Mouse (Mus musculus) adrenal gland, postnatal 25 days (tissue): Measurements from ENCODE around the gene Eml6. TPM values are rescaled to one million over a fixed set of nuclear protein-coding genes. Genes with fewer than 3 reads are reported as not detected.
A peak's percentile ranks its signal among the peaks of the same experiment; 100 is the strongest.
"Not testable (repeated sequence)": the region's sequence is repeated elsewhere in the genome, so short reads cannot be mapped to it uniquely, and the experiment has no call there.

Source experiments
- DNase-seq: peaks from one replicate; pipeline ENCODE4 v3.0.0; 2021; ENCODE audit warnings: mixed read lengths
- total RNA-seq: library from RNA; stranded (reverse); gene quantifications from 2 replicates; pipeline ENCODE4 v1.2.3, GENCODE M21; 2021

Eml6 gene
- total RNA-seq, 1 experiment from 2014 or later: 4.7 TPM

GRCm38 (mm10) chr11:29840606-29841227 lies 185.1 kb downstream of the Eml6 start:
- DNase-seq: no peak

- DNase-seq: no peak
These were observed 186.1 kb downstream of the Eml6 start for GRCm38 (mm10) chr11:29839781-29840180.

DNA sequence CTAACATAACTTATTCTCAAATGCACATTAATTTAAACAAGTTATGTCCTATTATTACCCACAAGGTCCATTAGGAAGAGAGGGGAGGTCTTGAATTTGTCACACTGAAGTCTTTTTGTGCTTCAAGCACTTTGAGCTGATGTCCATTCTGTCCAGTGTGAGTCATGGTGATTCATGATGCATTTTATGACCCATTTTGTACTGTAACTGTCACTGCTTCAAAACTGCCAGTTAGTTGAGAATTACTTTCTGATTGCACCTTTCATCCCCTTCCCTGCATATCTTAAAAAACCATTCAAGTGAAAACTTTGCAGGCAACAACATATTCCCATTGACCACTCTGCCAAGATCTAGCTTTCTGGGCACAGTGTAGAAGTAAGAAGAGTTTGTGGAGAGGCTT lies 188.8 kb downstream of the Eml6 start:
- DNase-seq: no peak

- no peak for DNase-seq
These were observed 198.1 kb downstream of the Eml6 start for GRCm38 (mm10) chr11:29827729-29828128.

DNA sequence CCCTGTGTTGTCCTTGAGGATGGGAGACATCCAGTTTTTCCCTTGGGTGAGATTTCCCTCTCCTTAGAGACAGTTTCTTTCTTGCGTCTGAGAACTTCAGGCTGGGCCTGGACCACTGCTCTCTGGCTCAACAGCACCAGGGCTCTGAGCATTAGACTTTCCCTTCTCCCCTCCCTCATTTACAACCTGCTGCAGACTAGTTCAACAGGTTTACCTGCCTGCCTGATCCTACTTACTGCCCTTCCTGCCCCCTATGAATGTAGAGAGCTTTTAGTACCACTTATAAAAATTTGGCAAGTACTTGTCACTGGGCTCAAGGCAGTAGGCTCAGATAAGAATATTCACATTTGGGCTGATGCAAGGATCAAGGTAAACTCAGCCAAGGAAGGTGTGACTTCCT lies 199.8 kb downstream of the Eml6 start:
- DNase-seq: no peak

- DNase-seq: not testable (repeated sequence)
These were observed 200.5 kb downstream of the Eml6 start, which contains the start of gene 4931440F15Rik for GRCm38 (mm10) chr11:29825271-29825718. Gene 4931440F15Rik, minus strand, starts transcription at chr11:29825668.

DNA sequence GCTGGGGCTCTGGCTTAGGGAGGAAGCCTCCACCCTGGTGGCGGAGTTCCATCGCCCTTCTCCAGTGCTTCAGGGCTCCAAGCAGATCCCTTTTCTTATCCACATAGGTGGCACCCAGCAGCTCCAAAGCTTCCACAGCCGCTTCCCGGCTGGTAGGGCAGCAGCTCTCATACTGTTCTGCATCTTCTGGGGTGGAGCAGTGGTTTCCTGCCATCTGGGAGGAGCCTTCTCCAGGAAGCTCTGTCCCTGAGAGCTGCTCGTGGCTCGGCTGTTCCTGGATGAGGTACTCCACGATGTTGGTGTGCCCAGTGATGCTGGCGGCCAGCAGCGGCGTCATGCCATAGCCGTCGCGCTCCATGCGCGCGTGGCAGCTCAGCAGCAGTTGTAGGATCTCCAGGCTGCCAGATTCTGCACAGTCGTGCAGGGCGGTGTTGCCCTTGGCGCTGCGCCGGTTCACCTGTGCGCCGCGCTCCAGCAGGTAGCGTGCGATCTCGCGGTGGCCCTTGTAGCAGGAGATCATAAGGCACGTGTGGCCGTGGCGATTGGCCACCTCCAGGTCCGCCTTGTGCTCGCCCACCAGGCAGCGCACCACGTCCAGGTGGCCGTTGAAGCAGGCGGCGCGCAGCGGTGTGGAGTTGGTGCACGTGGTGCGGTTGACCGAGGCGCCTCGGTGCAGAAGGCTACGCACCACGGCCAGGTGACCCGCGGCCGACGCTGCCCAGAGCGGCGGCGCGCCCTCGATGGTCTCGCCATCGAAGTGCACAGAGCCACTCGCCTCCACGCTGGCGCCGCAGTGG lies 201.2 kb downstream of the Eml6 start:
- not testable (repeated sequence) for DNase-seq

GRCm38 (mm10) chr11:29823141-29823540 lies 202.7 kb downstream of the Eml6 start:
- no peak for DNase-seq

DNA sequence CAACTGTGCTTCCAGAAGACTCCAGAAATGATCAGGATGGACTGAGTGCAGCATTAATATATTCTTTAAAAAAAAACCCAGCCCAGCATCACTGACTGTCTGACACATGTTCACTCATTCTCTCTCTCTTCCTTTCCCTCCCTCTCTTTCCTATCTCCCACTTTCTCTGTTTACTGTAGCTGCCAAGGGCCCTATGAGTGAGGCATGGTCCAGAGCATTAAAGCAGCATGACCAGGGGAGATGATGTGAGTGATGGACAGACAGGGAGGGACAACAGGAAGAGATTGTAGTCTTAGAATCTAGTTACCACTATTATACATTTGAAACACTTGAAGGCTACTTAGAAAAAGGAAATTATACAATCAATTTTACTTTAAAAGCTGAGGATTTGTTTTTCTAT lies 210.2 kb downstream of the Eml6 start:
- no peak for DNase-seq

- DNase-seq: no peak
These were observed 210.6 kb downstream of the Eml6 start for GRCm38 (mm10) chr11:29815261-29815660.

GRCm38 (mm10) chr11:29813267-29813666 lies 212.6 kb downstream of the Eml6 start:
- no peak for DNase-seq

DNA sequence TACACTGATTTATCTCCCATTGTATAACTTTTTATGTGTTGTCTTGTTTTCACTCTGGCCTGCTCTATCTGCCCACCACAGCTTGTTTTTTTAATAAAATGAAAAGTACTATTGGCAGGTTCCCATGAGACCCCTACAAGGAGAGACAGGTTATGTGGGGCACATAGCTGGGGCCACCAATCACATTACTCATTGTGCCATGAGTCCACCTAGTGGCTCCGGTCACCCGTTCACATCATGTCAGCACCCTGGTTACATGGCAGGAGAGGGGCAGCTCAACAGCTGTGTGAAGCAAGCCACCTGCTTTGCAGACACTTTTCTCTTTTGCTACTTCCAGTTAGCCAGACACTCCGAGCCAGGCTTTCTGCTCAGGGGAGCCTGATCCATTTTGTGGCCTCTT lies 213.4 kb downstream of the Eml6 start:
- no peak for DNase-seq

GRCm38 (mm10) chr11:29810324-29810723 lies 215.5 kb downstream of the Eml6 start:
- DNase-seq: no peak

GRCm38 (mm10) chr11:29808981-29809589 lies 216.7 kb downstream of the Eml6 start:
- no peak for DNase-seq

DNA sequence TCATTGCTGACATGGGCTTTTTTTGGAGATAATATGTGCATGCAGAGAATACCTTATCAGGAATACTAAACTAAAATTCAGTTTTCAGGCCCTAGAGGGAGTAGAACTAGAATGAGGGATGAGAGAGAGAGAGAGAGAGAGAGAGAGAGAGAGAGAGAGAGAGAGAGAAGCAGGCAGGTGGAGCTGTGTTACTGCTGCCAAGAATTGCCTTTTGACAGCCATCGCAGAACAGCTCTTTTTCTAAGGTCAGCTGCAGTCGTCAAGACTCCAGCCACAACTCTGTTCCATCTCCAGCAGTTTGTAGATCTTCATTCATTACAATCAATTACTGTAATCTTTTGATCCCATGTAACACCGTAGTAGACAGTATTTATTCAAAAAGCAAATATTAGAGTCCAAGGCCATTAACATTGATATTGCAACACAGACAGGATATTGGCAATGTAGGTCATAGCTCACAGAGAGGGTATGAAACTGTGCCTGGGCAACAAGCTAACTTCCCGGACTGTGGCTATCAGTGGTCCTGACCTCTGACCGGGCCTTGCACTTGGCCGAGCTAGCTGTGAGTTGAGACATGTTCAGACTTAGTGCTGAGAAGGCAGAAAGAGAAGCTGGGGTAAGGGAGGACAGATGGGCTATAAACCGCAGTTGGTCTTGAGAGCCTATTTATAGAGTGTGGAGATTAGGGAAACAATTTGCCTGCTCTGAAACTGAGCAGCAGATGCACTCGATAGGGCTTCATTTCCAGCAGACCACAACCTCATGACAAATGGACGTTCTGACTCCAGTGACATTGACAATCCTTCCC lies 217.5 kb downstream of the Eml6 start:
- DNase-seq: peak; percentile 12

GRCm38 (mm10) chr11:29807325-29807724 lies 218.5 kb downstream of the Eml6 start:
- DNase-seq: no peak

DNA sequence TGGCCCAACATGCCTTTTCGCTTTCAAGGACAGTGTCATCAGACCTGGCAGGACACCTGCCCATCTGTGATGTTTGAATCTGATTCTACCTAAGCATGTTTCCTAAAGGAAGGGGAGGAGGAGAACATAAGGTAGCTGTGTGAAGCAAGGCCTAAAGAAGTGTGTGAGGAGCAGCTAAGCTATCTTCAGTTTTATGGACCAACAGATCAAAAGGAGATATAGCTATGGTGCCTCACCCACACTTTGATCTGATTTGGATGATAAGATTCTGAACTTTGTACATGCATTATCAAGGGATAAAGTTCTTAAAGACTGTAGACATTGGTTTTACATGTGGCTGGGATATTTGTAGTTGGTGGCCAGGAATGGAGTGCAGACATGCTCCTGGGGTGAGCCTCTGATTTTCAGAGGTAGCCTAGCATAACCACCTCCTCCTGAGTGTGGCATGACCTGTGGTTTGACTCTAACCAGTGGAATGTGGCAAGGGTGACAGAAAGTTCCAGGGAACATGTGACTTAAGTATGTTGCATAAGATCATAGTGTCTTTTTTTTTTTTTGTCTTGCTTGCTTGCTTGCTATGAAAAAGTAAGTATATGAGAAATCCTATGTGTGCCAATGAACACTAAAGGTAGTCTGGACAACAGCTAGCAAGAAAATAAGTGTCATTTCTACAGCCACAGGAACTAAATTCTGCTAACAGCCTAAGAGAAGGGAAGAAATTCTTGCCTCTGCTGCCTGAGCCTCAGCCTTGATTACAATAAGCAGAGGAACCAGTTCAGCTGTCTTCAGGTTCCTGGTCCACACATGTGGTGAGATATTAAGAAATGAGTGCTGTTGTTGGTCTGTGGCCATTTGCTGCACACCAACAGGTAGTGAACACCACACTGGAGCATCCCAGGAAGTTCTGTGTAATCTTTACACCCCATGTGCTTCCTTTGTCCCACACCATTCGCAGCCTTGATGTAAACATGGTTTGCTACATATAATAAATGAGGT lies 224.1 kb downstream of the Eml6 start:
- no peak for DNase-seq

- no peak for DNase-seq
These were observed 226.0 kb downstream of the Eml6 start for GRCm38 (mm10) chr11:29799839-29800238.

DNA sequence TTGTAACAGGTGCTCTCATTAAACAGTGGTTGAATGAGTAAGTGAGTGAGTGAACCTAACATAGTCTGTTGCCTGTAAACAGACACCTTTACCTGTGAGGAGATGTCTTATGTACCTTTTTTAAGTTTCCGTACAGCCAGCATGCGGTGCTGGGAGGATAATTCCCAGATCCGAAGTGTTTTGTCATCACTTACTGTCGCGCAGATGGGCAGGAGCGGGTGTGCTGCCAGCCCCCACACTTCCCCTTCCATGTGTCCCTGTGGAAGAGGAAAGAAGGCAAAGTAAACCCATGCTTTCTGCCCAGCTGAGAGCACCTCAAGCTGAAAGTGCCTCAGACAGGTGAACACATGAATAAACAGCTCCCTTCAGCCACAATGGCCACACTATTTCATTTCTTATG lies 230.7 kb downstream of the Eml6 start:
- no peak for DNase-seq

- no peak for DNase-seq
These were observed 231.4 kb downstream of the Eml6 start for GRCm38 (mm10) chr11:29794475-29794874.

DNA sequence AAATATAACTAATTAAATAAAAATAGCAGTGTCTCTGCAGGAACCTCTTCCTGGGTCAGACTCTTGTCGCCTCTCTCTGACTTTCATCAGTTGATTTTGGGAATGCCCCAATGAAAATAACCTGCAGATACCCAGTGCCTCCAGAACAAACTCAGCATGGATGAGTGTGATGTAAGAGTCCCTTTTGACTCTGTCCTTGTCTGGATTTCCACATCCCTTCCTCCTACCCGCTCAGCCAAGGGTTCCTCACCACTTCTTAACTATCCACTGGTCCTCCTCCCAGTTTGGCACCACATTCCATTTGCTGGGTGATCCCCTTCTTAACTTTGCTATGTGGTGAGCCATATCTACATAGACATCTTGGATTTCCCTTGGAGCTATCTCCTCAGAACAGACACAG lies 235.0 kb downstream of the Eml6 start:
- DNase-seq: no peak
